Comparison of ENCODE assay signal across 19 mouse cellular contexts in the genomic region with DNA sequence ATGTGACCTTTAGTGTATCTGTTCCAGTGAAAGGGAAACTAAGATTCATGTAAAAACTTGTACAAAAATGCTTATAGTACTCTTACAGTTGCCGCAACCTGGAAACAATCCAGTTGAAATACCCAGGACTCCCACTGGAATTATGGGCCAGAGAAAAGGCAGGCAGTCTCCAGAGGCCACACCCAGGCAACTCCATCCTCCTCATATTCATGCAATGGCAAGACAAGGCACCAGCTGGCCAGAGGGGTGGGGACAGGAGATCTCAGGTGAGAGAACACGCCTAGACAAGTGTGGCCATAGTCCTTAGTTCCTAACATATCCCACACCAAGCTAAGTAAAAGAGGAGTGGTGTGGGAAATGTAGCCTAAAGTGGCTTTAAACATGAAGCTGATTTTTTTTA. TPM values are rescaled to one million over a fixed set of nuclear protein-coding genes. Genes with fewer than 3 reads are reported as not detected.
DNase-seq lines count a peak whose midpoint lies in the region; ATAC-seq and TF ChIP-seq lines count a peak whose summit lies in the region.
"Had no signal": no experiment of that assay in that cellular context is flagged by ENCODE, and none has a peak within 500 bp of the region (broad histone marks: within the 10 kb centered on the region; RNA-seq: fewer than 3 reads in every experiment).

No protein-coding gene starts in this region.

- H3K9me3 ChIP-seq in ES-Bruce4 (replicated peaks; ENCODE audit: control insufficient read depth, insufficient read depth, low read length, poor library complexity, severe bottlenecking) = no peaks in the 10 kb centered on the region
- no peaks in the 10 kb centered on the region for H3K9me3 ChIP-seq in liver, embryonic 14.5 days (ENCODE audit: control insufficient read depth, low read length)
- H3K9me3 ChIP-seq in kidney, embryonic 15.5 days (replicated peaks) = no peaks in the 10 kb centered on the region
- H3K9me3 ChIP-seq: forebrain, embryonic 13.5 days; hindbrain, embryonic 10.5 days had no signal

- no peak for TF ChIP-seq POLR2A in ES-Bruce4 (IDR thresholded peaks at IDR 0.05; ENCODE audit: insufficient read depth, low read length)

- peaks cover 59% of the 10 kb centered on the region for H3K36me3 ChIP-seq in ES-Bruce4 (ENCODE audit: control insufficient read depth, insufficient read depth, low read length, poor library complexity, severe bottlenecking)
- peaks cover 93% of the 10 kb centered on the region for H3K36me3 ChIP-seq in liver, embryonic 14.5 days (replicated peaks; ENCODE audit: control insufficient read depth, insufficient read depth, low read depth)
- H3K36me3 ChIP-seq in kidney, embryonic 15.5 days = peaks cover 92% of the 10 kb centered on the region

- TF ChIP-seq CTCF in gastrocnemius, adult 2 months (IDR thresholded peaks at IDR 0.05) = no peak
- no peak for TF ChIP-seq CTCF in layer of hippocampus, adult 2 months (conservative IDR thresholded peaks at IDR 0.05)
- TF ChIP-seq CTCF in ES-Bruce4 (IDR thresholded peaks at IDR 0.05; ENCODE audit: low read depth, low read length) = no peak
- TF ChIP-seq CTCF in liver, embryonic 14.5 days (IDR thresholded peaks at IDR 0.05; ENCODE audit: low read depth) = no peak

- H3K9ac ChIP-seq in ES-Bruce4 (ENCODE audit: low read depth, poor library complexity, severe bottlenecking) = no peak overlapping the region
- 0 out of 2 replicates have a peak overlapping the region, but pooled peaks have one; percentile 9 for H3K9ac ChIP-seq in liver, embryonic 14.5 days (replicated peaks)
- no peak overlapping the region for H3K9ac ChIP-seq in kidney, embryonic 15.5 days
- H3K9ac ChIP-seq: forebrain, embryonic 13.5 days; lung, embryonic 14.5 days had no signal

- 71% methylated on average over 2 of the region's 2 CpGs for WGBS in liver, embryonic 14.5 days (ENCODE audit: insufficient replicate concordance)
- 79% methylated on average over 2 of the region's 2 CpGs for WGBS in kidney, embryonic 15.5 days

- no peaks in the 10 kb centered on the region for H3K27me3 ChIP-seq in ES-Bruce4 (ENCODE audit: control insufficient read depth, insufficient read depth, low read length, poor library complexity, severe bottlenecking)
- H3K27me3 ChIP-seq in liver, embryonic 14.5 days (ENCODE audit: control insufficient read depth, insufficient read depth, low read length) = no peaks in the 10 kb centered on the region
- no peaks in the 10 kb centered on the region for H3K27me3 ChIP-seq in kidney, embryonic 15.5 days
- H3K27me3 ChIP-seq: forebrain, embryonic 13.5 days had no signal

- intact Hi-C loops in gastrocnemius, adult 2 months (cut with DNase I) = loop anchor here (10.0 kb wide), 2 partner anchors 168 to 1008 kb away; a partner anchor contains a TSS

- no peak for ATAC-seq in liver, embryonic 14.5 days (ENCODE audit: insufficient read depth)
- no peak for ATAC-seq in kidney, embryonic 15.5 days (replicated peaks; ENCODE audit: low FRiP score)
- no peak for ATAC-seq in megakaryocyte-erythroid progenitor cell, adult 5-6 weeks (replicated peaks; ENCODE audit: low FRiP score, low TSS enrichment, poor library complexity, severe bottlenecking)
- ATAC-seq: forebrain, embryonic 13.5 days had no signal

- peak overlapping the region; percentile 0; the same call in 1 of the 2 replicates for H3K4me2 ChIP-seq in liver, embryonic 14.5 days (ENCODE audit: low read depth)
- no peak overlapping the region for H3K4me2 ChIP-seq in kidney, embryonic 15.5 days
- H3K4me2 ChIP-seq: forebrain, embryonic 13.5 days; lung, embryonic 14.5 days; midbrain, embryonic 11.5 days had no signal

- peak overlapping the region; percentile 63 for H3K27ac ChIP-seq in gastrocnemius, adult 2 months
- H3K27ac ChIP-seq in layer of hippocampus, adult 2 months = peak overlapping the region; percentile 50; the same call in 1 of the 2 replicates
- H3K27ac ChIP-seq in ES-Bruce4 (ENCODE audit: insufficient read depth, low read length) = peak overlapping the region; percentile 30; the same call in 1 of the 2 replicates
- H3K27ac ChIP-seq in liver, embryonic 14.5 days = no peak overlapping the region
- H3K27ac ChIP-seq in kidney, embryonic 15.5 days = no peak overlapping the region
- H3K27ac ChIP-seq: forebrain, embryonic 13.5 days; hindbrain, embryonic 10.5 days had no signal

- no peak for DNase-seq in gastrocnemius, adult 2 months
- no peak for DNase-seq in gastrocnemius, adult 18-20 months (ENCODE audit: low spot score)
- no peak for DNase-seq in layer of hippocampus, adult 2 months (ENCODE audit: low spot score in 2 of 2)
- no peak for DNase-seq in layer of hippocampus, adult 9-10 months (ENCODE audit: low spot score)
- DNase-seq in liver, embryonic 14.5 days (ENCODE audit: low read depth in 3 of 3, low spot score in 3 of 3) = no peak
- DNase-seq: cerebellum, adult 8-10 months; embryo, embryonic 11 days; kidney, adult 2 months; lung, embryonic 14.5 days; right cerebral cortex, postnatal 4 days had no signal

- no peak overlapping the region for H3K4me3 ChIP-seq in gastrocnemius, adult 2 months
- no peak overlapping the region for H3K4me3 ChIP-seq in layer of hippocampus, adult 2 months
- H3K4me3 ChIP-seq in ES-Bruce4 (ENCODE audit: low read depth, low read length) = no peak overlapping the region
- no peak overlapping the region for H3K4me3 ChIP-seq in liver, embryonic 14.5 days (ENCODE audit: insufficient read depth in 1 of 2, low read depth in 2 of 2, low read length in 2 of 2)
- no peak overlapping the region for H3K4me3 ChIP-seq in kidney, embryonic 15.5 days (replicated peaks)
- H3K4me3 ChIP-seq: forebrain, embryonic 13.5 days; hindbrain, embryonic 10.5 days; myocyte had no signal

- TF ChIP-seq EP300 in ES-Bruce4 (IDR thresholded peaks at IDR 0.05; ENCODE audit: insufficient read depth, low read depth, low read length) = peak; percentile 63; the same call in 1 of the 2 replicates
- TF ChIP-seq EP300 in liver, embryonic 14.5 days (IDR thresholded peaks at IDR 0.05; ENCODE audit: low read depth) = no peak

- peaks cover 5% of the 10 kb centered on the region for H3K4me1 ChIP-seq in ES-Bruce4 (ENCODE audit: control insufficient read depth, insufficient read depth, low read length)
- H3K4me1 ChIP-seq in liver, embryonic 14.5 days (replicated peaks; ENCODE audit: control insufficient read depth in 2 of 2, insufficient read depth in 2 of 2, low read length in 1 of 2) = peaks cover 36 to 41% of the 10 kb centered on the region in 2 experiments
- H3K4me1 ChIP-seq in kidney, embryonic 15.5 days = peaks cover 54% of the 10 kb centered on the region

RNA-seq across cellular contexts. Expression of a gene that starts 6.5 kb away (rescaled TPM):
- total RNA-seq in gastrocnemius, adult 2 months (2021) = 1 to 10 TPM; 3.0 to 3.1 TPM
- 1 to 10 TPM; 2.2 to 2.8 TPM for total RNA-seq in gastrocnemius, adult 18-20 months (2021)
- total RNA-seq in layer of hippocampus, adult 2 months (2021) = 10 to 100 TPM in 1 of 2 experiments, 1 to 10 TPM in 1; 7.1 to 10.8 TPM
- 58.9 and 59.1 TPM in 2 replicates for polyA plus RNA-seq in ES-Bruce4 (2011; ENCODE audit: insufficient read depth, insufficient read length, low read depth, missing spikeins)
- polyA plus RNA-seq in liver, embryonic 14.5 days (2012; rRNA removed) = 34.1 and 39.9 TPM in 2 replicates
- polyA plus RNA-seq in liver, embryonic 14.5 days (2014; fragmentation: Nextera tagmentation; extraction: Ambion mirVana) = 61.3 and 66.9 TPM in 2 replicates
- polyA plus RNA-seq in kidney, embryonic 15.5 days (2015; fragmentation: Nextera tagmentation; extraction: Ambion mirVana) = 113 and 122 TPM in 2 replicates
- 71.1 and 82.7 TPM in 2 replicates for total RNA-seq in megakaryocyte-erythroid progenitor cell, adult 5-6 weeks (2014; fragmentation: Nextera tagmentation)
- 47.3 and 52.4 TPM in 2 replicates for total RNA-seq in megakaryocyte-erythroid progenitor cell, adult 5-6 weeks (2017)

RNA-seq across cellular contexts. Expression of a gene that starts 13.9 kb away (rescaled TPM):
- total RNA-seq in gastrocnemius, adult 2 months (2021) = under 1 TPM; 0.20 to 0.36 TPM
- total RNA-seq in gastrocnemius, adult 18-20 months (2021) = under 1 TPM; 0.34 to 0.57 TPM
- total RNA-seq in layer of hippocampus, adult 2 months (2021) = 10 to 100 TPM; 12.8 to 13.2 TPM
- polyA plus RNA-seq in ES-Bruce4 (2011; ENCODE audit: insufficient read depth, insufficient read length, low read depth, missing spikeins) = 4.9 and 7.6 TPM in 2 replicates
- polyA plus RNA-seq in liver, embryonic 14.5 days (2012; rRNA removed) = 0.15 and 0.21 TPM in 2 replicates
- polyA plus RNA-seq in liver, embryonic 14.5 days (2014; fragmentation: Nextera tagmentation; extraction: Ambion mirVana) = 0.25 and 0.40 TPM in 2 replicates
- polyA plus RNA-seq in kidney, embryonic 15.5 days (2015; fragmentation: Nextera tagmentation; extraction: Ambion mirVana) = 11.2 and 11.9 TPM in 2 replicates
- total RNA-seq in megakaryocyte-erythroid progenitor cell, adult 5-6 weeks (2014; fragmentation: Nextera tagmentation) = 0.74 and 1.2 TPM in 2 replicates
- 0.08 TPM in 1 of 2 replicates, not detected in the other for total RNA-seq in megakaryocyte-erythroid progenitor cell, adult 5-6 weeks (2017)

RNA-seq across cellular contexts. Expression of a gene that starts 20.2 kb away (rescaled TPM):
- 1 to 10 TPM; 5.0 to 8.5 TPM for total RNA-seq in gastrocnemius, adult 2 months (2021)
- 1 to 10 TPM; 7.2 to 7.8 TPM for total RNA-seq in gastrocnemius, adult 18-20 months (2021)
- 1 to 10 TPM; 3.3 to 3.5 TPM for total RNA-seq in layer of hippocampus, adult 2 months (2021)
- 25.8 and 28.6 TPM in 2 replicates for polyA plus RNA-seq in ES-Bruce4 (2011; ENCODE audit: insufficient read depth, insufficient read length, low read depth, missing spikeins)
- polyA plus RNA-seq in liver, embryonic 14.5 days (2012; rRNA removed) = 0.06 and 0.10 TPM in 2 replicates
- 0.13 and 0.14 TPM in 2 replicates for polyA plus RNA-seq in liver, embryonic 14.5 days (2014; fragmentation: Nextera tagmentation; extraction: Ambion mirVana)
- polyA plus RNA-seq in kidney, embryonic 15.5 days (2015; fragmentation: Nextera tagmentation; extraction: Ambion mirVana) = 1.0 and 1.8 TPM in 2 replicates
- not detected in 2 replicates for total RNA-seq in megakaryocyte-erythroid progenitor cell, adult 5-6 weeks (2014; fragmentation: Nextera tagmentation)
- not detected in 2 replicates for total RNA-seq in megakaryocyte-erythroid progenitor cell, adult 5-6 weeks (2017)

RNA-seq across cellular contexts. Expression of a gene that starts 45.4 kb away (rescaled TPM):
- under 1 TPM in 1 of 2 experiments, not detected in 1; 0.14 TPM for total RNA-seq in gastrocnemius, adult 2 months (2021)
- under 1 TPM in 1 of 2 experiments, not detected in 1; 0.14 TPM for total RNA-seq in gastrocnemius, adult 18-20 months (2021)
- total RNA-seq in layer of hippocampus, adult 2 months (2021) = not detected
- polyA plus RNA-seq in ES-Bruce4 (2011; ENCODE audit: insufficient read depth, insufficient read length, low read depth, missing spikeins) = 0.64 and 0.93 TPM in 2 replicates
- 0.30 and 0.51 TPM in 2 replicates for polyA plus RNA-seq in liver, embryonic 14.5 days (2012; rRNA removed)
- 0.16 and 0.27 TPM in 2 replicates for polyA plus RNA-seq in liver, embryonic 14.5 days (2014; fragmentation: Nextera tagmentation; extraction: Ambion mirVana)
- 0.12 and 0.14 TPM in 2 replicates for polyA plus RNA-seq in kidney, embryonic 15.5 days (2015; fragmentation: Nextera tagmentation; extraction: Ambion mirVana)
- total RNA-seq in megakaryocyte-erythroid progenitor cell, adult 5-6 weeks (2014; fragmentation: Nextera tagmentation) = 4.5 and 5.1 TPM in 2 replicates
- 3.1 and 4.2 TPM in 2 replicates for total RNA-seq in megakaryocyte-erythroid progenitor cell, adult 5-6 weeks (2017)
- total RNA-seq: layer of hippocampus, adult 18-20 months; left cerebral cortex, postnatal 10 days had no signal
- polyA plus RNA-seq: forebrain, embryonic 13.5 days; midbrain, embryonic 11.5 days had no signal

Comparison
In these comparisons a context has a peak if more than half of its experiments do, and no peak if none do; other contexts are left out.
1. H3K27ac ChIP-seq: peak in gastrocnemius, adult 2 months (single experiment), layer of hippocampus, adult 2 months (single experiment) and ES-Bruce4 (single experiment); none in liver, embryonic 14.5 days (single experiment) and kidney, embryonic 15.5 days (single experiment).
2. RNA of a gene that starts 6.5 kb away (total RNA-seq): 47.3 to 82.7 TPM in megakaryocyte-erythroid progenitor cell, adult 5-6 weeks; 7.1 to 10.8 TPM in layer of hippocampus, adult 2 months, 3.0 to 3.1 TPM in gastrocnemius, adult 2 months and 2.2 to 2.8 TPM in gastrocnemius, adult 18-20 months; every median in the first group is over 4 times any median in the second.
3. RNA of a gene that starts 13.9 kb away (total RNA-seq): 12.8 to 13.2 TPM in layer of hippocampus, adult 2 months; 0.08 to 1.2 TPM in megakaryocyte-erythroid progenitor cell, adult 5-6 weeks, 0.34 to 0.57 TPM in gastrocnemius, adult 18-20 months and 0.20 to 0.36 TPM in gastrocnemius, adult 2 months; every median in the first group is over 4 times any median in the second.
4. RNA of a gene that starts 20.2 kb away (total RNA-seq): 5.0 to 8.5 TPM in gastrocnemius, adult 2 months, 7.2 to 7.8 TPM in gastrocnemius, adult 18-20 months and 3.3 to 3.5 TPM in layer of hippocampus, adult 2 months; not detected in megakaryocyte-erythroid progenitor cell, adult 5-6 weeks; every median in the first group is over 4 times any median in the second.